ENCODE assay signal across 8 mouse cellular contexts in genomic region chr7:142084820-142085219, GRCm38 (mm10). TPM values are rescaled to one million over a fixed set of nuclear protein-coding genes. Genes with fewer than 3 reads are reported as not detected.
DNase-seq lines count a peak whose midpoint lies in the region; ATAC-seq and TF ChIP-seq lines count a peak whose summit lies in the region.

No protein-coding gene starts in this region.

- H3K9ac ChIP-seq in intestine, embryonic 15.5 days, result no peak overlapping the region
- H3K9ac ChIP-seq in intestine, postnatal 0 days (ENCODE audit: low read depth, low read length), result no peak overlapping the region
- H3K9ac ChIP-seq in heart, embryonic 12.5 days, result 0 out of 2 replicates have a peak overlapping the region, but pooled peaks have one; percentile 1
- peak overlapping the region; percentile 5 for H3K9ac ChIP-seq in liver, embryonic 14.5 days (replicated peaks)

- no peaks in the 10 kb centered on the region for H3K9me3 ChIP-seq in intestine, embryonic 15.5 days
- H3K9me3 ChIP-seq in intestine, postnatal 0 days (ENCODE audit: control insufficient read depth), result no peaks in the 10 kb centered on the region
- no peaks in the 10 kb centered on the region for H3K9me3 ChIP-seq in heart, embryonic 12.5 days (replicated peaks)
- H3K9me3 ChIP-seq in liver, embryonic 14.5 days (ENCODE audit: control insufficient read depth, low read length), result no peaks in the 10 kb centered on the region

- no peak for TF ChIP-seq EP300 in liver, embryonic 14.5 days (IDR thresholded peaks at IDR 0.05; ENCODE audit: low read depth)

- no peak for ATAC-seq in intestine, embryonic 15.5 days
- no peak; the same call in 1 of the 2 replicates for ATAC-seq in intestine, postnatal 0 days
- no peak for ATAC-seq in heart, embryonic 12.5 days (ENCODE audit: insufficient number of reproducible peaks, low FRiP score)
- no peak for ATAC-seq in liver, embryonic 14.5 days (ENCODE audit: insufficient read depth)
- no peak for ATAC-seq in activated CD4-positive, CD25-positive, alpha-beta regulatory T cell, adult 4 months

- peaks cover 31% of the 10 kb centered on the region for H3K4me1 ChIP-seq in intestine, embryonic 15.5 days (replicated peaks)
- no peaks in the 10 kb centered on the region for H3K4me1 ChIP-seq in intestine, postnatal 0 days (replicated peaks; ENCODE audit: control insufficient read depth, insufficient read depth, low read length)
- peaks cover 71% of the 10 kb centered on the region for H3K4me1 ChIP-seq in heart, embryonic 12.5 days (replicated peaks)
- H3K4me1 ChIP-seq in liver, embryonic 14.5 days (replicated peaks; ENCODE audit: control insufficient read depth in 2 of 2, insufficient read depth in 2 of 2, low read length in 1 of 2), result peaks cover 49 to 52% of the 10 kb centered on the region in 2 experiments

- TF ChIP-seq CTCF in intestine, postnatal 0 days (IDR thresholded peaks at IDR 0.05; ENCODE audit: low read depth), result no peak
- no peak for TF ChIP-seq CTCF in liver, embryonic 14.5 days (IDR thresholded peaks at IDR 0.05; ENCODE audit: low read depth)

- peaks cover 36% of the 10 kb centered on the region for H3K27me3 ChIP-seq in intestine, embryonic 15.5 days (replicated peaks)
- peaks cover 5% of the 10 kb centered on the region; the same call in 1 of the 2 replicates for H3K27me3 ChIP-seq in intestine, postnatal 0 days (replicated peaks; ENCODE audit: control insufficient read depth, insufficient read depth, low read length)
- peaks cover 45% of the 10 kb centered on the region for H3K27me3 ChIP-seq in heart, embryonic 12.5 days (replicated peaks)
- H3K27me3 ChIP-seq in liver, embryonic 14.5 days (ENCODE audit: control insufficient read depth, insufficient read depth, low read length), result peaks cover 47% of the 10 kb centered on the region

- peaks cover 7% of the 10 kb centered on the region for H3K36me3 ChIP-seq in intestine, embryonic 15.5 days
- H3K36me3 ChIP-seq in intestine, postnatal 0 days (ENCODE audit: control insufficient read depth, insufficient read depth), result peaks cover 33% of the 10 kb centered on the region; the same call in 1 of the 2 replicates
- H3K36me3 ChIP-seq in heart, embryonic 12.5 days, result peaks cover 71% of the 10 kb centered on the region
- H3K36me3 ChIP-seq in liver, embryonic 14.5 days (replicated peaks; ENCODE audit: control insufficient read depth, insufficient read depth, low read depth), result peaks cover 34% of the 10 kb centered on the region

- WGBS in intestine, embryonic 15.5 days, result 46% methylated on average over 3 of the region's 3 CpGs
- 58% methylated on average over 3 of the region's 3 CpGs for WGBS in intestine, postnatal 0 days
- WGBS in heart, embryonic 12.5 days, result 44% methylated on average over 3 of the region's 3 CpGs
- 60% methylated on average over 3 of the region's 3 CpGs for WGBS in liver, embryonic 14.5 days (ENCODE audit: insufficient replicate concordance)

- H3K4me2 ChIP-seq in intestine, embryonic 15.5 days (replicated peaks), result no peak overlapping the region
- no peak overlapping the region for H3K4me2 ChIP-seq in intestine, postnatal 0 days (replicated peaks; ENCODE audit: low read depth)
- H3K4me2 ChIP-seq in heart, embryonic 12.5 days, result no peak overlapping the region
- no peak overlapping the region for H3K4me2 ChIP-seq in liver, embryonic 14.5 days (ENCODE audit: low read depth)

- peak; percentile 97 for DNase-seq in MN1 (ENCODE audit: low spot score)
- peak; percentile 89 for DNase-seq in cerebellum, adult 9-10 months
- DNase-seq in liver, embryonic 14.5 days (ENCODE audit: low read depth in 3 of 3, low spot score in 3 of 3), result no peak
- peak; percentile 64 for DNase-seq in urinary bladder, postnatal 14 days (ENCODE audit: low spot score)

- peak overlapping the region; percentile 23; the same call in 1 of the 2 replicates for H3K27ac ChIP-seq in intestine, embryonic 15.5 days
- H3K27ac ChIP-seq in intestine, postnatal 0 days (ENCODE audit: low read depth, low read length), result no peak overlapping the region
- H3K27ac ChIP-seq in heart, embryonic 12.5 days (ENCODE audit: poor library complexity, severe bottlenecking), result peak overlapping the region; percentile 74; the same call in 1 of the 2 replicates
- peak overlapping the region; percentile 14 for H3K27ac ChIP-seq in liver, embryonic 14.5 days

- no peak overlapping the region for H3K4me3 ChIP-seq in intestine, embryonic 15.5 days (replicated peaks)
- H3K4me3 ChIP-seq in intestine, postnatal 0 days (ENCODE audit: low read depth, low read length), result no peak overlapping the region
- no peak overlapping the region for H3K4me3 ChIP-seq in heart, embryonic 12.5 days
- H3K4me3 ChIP-seq in liver, embryonic 14.5 days (ENCODE audit: insufficient read depth in 1 of 2, low read depth in 2 of 2, low read length in 2 of 2), result no peak overlapping the region

RNA-seq across cellular contexts. Expression of gene Dusp8, which starts 10.8 kb away (rescaled TPM):
- 6.6 TPM in 2 replicates for polyA plus RNA-seq in intestine, embryonic 15.5 days (2015; fragmentation: Nextera tagmentation; extraction: Ambion mirVana)
- 5.8 and 6.4 TPM in 2 replicates for polyA plus RNA-seq in intestine, postnatal 0 days (2015; fragmentation: Nextera tagmentation; extraction: Ambion mirVana)
- 17.7 and 17.8 TPM in 2 replicates for polyA plus RNA-seq in heart, embryonic 12.5 days (2016; fragmentation: Nextera tagmentation; extraction: Ambion mirVana)
- 2.5 TPM in 2 replicates for polyA plus RNA-seq in liver, embryonic 14.5 days (2012; rRNA removed)
- polyA plus RNA-seq in liver, embryonic 14.5 days (2014; fragmentation: Nextera tagmentation; extraction: Ambion mirVana), result 3.8 and 4.2 TPM in 2 replicates
- under 1 TPM; 0.09 to 0.16 TPM for polyA plus RNA-seq in activated CD4-positive, CD25-positive, alpha-beta regulatory T cell, adult 4 months (2017; shearing (Covaris generic))

RNA-seq across cellular contexts. Expression of gene Mob2, which starts 24.0 kb away (rescaled TPM):
- 57.8 and 61.8 TPM in 2 replicates for polyA plus RNA-seq in intestine, embryonic 15.5 days (2015; fragmentation: Nextera tagmentation; extraction: Ambion mirVana)
- polyA plus RNA-seq in intestine, postnatal 0 days (2015; fragmentation: Nextera tagmentation; extraction: Ambion mirVana), result 49.5 and 54.7 TPM in 2 replicates
- polyA plus RNA-seq in heart, embryonic 12.5 days (2016; fragmentation: Nextera tagmentation; extraction: Ambion mirVana), result 42.7 and 43.6 TPM in 2 replicates
- 33.9 and 41.5 TPM in 2 replicates for polyA plus RNA-seq in liver, embryonic 14.5 days (2012; rRNA removed)
- 68.8 and 75.6 TPM in 2 replicates for polyA plus RNA-seq in liver, embryonic 14.5 days (2014; fragmentation: Nextera tagmentation; extraction: Ambion mirVana)
- 10 to 100 TPM; 55.7 to 62.4 TPM for polyA plus RNA-seq in activated CD4-positive, CD25-positive, alpha-beta regulatory T cell, adult 4 months (2017; shearing (Covaris generic))

RNA-seq across cellular contexts. Expression of gene Gm45618, which starts 35.7 kb away (rescaled TPM):
- polyA plus RNA-seq in intestine, embryonic 15.5 days (2015; fragmentation: Nextera tagmentation; extraction: Ambion mirVana), result not detected in 2 replicates
- polyA plus RNA-seq in intestine, postnatal 0 days (2015; fragmentation: Nextera tagmentation; extraction: Ambion mirVana), result not detected in 2 replicates
- polyA plus RNA-seq in heart, embryonic 12.5 days (2016; fragmentation: Nextera tagmentation; extraction: Ambion mirVana), result not detected in 2 replicates
- polyA plus RNA-seq in liver, embryonic 14.5 days (2012; rRNA removed), result not detected in 2 replicates
- polyA plus RNA-seq in liver, embryonic 14.5 days (2014; fragmentation: Nextera tagmentation; extraction: Ambion mirVana), result not detected in 2 replicates
- polyA plus RNA-seq in activated CD4-positive, CD25-positive, alpha-beta regulatory T cell, adult 4 months (2017; shearing (Covaris generic)), result not detected

RNA-seq across cellular contexts. Expression of gene Gm39115, which starts 51.0 kb away (rescaled TPM):
- not detected in 2 replicates for polyA plus RNA-seq in intestine, embryonic 15.5 days (2015; fragmentation: Nextera tagmentation; extraction: Ambion mirVana)
- not detected in 2 replicates for polyA plus RNA-seq in intestine, postnatal 0 days (2015; fragmentation: Nextera tagmentation; extraction: Ambion mirVana)
- not detected in 2 replicates for polyA plus RNA-seq in heart, embryonic 12.5 days (2016; fragmentation: Nextera tagmentation; extraction: Ambion mirVana)
- not detected in 2 replicates for polyA plus RNA-seq in liver, embryonic 14.5 days (2012; rRNA removed)
- not detected in 2 replicates for polyA plus RNA-seq in liver, embryonic 14.5 days (2014; fragmentation: Nextera tagmentation; extraction: Ambion mirVana)
- not detected for polyA plus RNA-seq in activated CD4-positive, CD25-positive, alpha-beta regulatory T cell, adult 4 months (2017; shearing (Covaris generic))

RNA-seq across cellular contexts. Expression of gene Gm45337, which starts 59.6 kb away (rescaled TPM):
- not detected in 2 replicates for polyA plus RNA-seq in intestine, embryonic 15.5 days (2015; fragmentation: Nextera tagmentation; extraction: Ambion mirVana)
- polyA plus RNA-seq in intestine, postnatal 0 days (2015; fragmentation: Nextera tagmentation; extraction: Ambion mirVana), result not detected in 2 replicates
- not detected in 2 replicates for polyA plus RNA-seq in heart, embryonic 12.5 days (2016; fragmentation: Nextera tagmentation; extraction: Ambion mirVana)
- not detected in 2 replicates for polyA plus RNA-seq in liver, embryonic 14.5 days (2012; rRNA removed)
- not detected in 2 replicates for polyA plus RNA-seq in liver, embryonic 14.5 days (2014; fragmentation: Nextera tagmentation; extraction: Ambion mirVana)
- not detected for polyA plus RNA-seq in activated CD4-positive, CD25-positive, alpha-beta regulatory T cell, adult 4 months (2017; shearing (Covaris generic))

Comparison
In these comparisons a context has a peak if more than half of its experiments do, and no peak if none do; other contexts are left out.
1. H3K9ac ChIP-seq: peak in heart, embryonic 12.5 days (single experiment) and liver, embryonic 14.5 days (single experiment); none in intestine, embryonic 15.5 days (single experiment) and intestine, postnatal 0 days (single experiment).
2. DNase-seq: peak in MN1 (single experiment), cerebellum, adult 9-10 months (single experiment) and urinary bladder, postnatal 14 days (single experiment); none in liver, embryonic 14.5 days (0 of 3).